Mouse (Mus musculus): Measurements from ENCODE around the gene Ift57. TPM values are rescaled to one million over a fixed set of nuclear protein-coding genes. Genes with fewer than 3 reads are reported as not detected.

Gene Ift57
- total RNA-seq, 2 experiments from 2014 or later, result 48.9 to 74.2 TPM

Other genes with a start within 250 kb of the Ift57 start
- gene Cd47, start 101.3 kb downstream of the Ift57 start, total RNA-seq (2015), result 435 and 460 TPM in 2 replicates
- gene Cd47, start 101.3 kb downstream of the Ift57 start, total RNA-seq (2017), result 188 and 213 TPM in 2 replicates